Mouse (Mus musculus) olfactory bulb, adult 2 months (tissue): ENCODE measurements around the gene Csdc2.

Experiments
- CTCF ChIP-seq: fragments of 200-500 bp; IDR thresholded peaks from 2 replicates; pipeline ENCODE4 v1.5.1; 2012; ENCODE audit warnings: low read depth, mild to moderate bottlenecking, low read length, moderate library complexity; ENCODE audit not compliant: insufficient read depth
- POLR2A ChIP-seq: fragments of 200-500 bp; IDR thresholded peaks from 2 replicates; pipeline ENCODE4 v1.6.1; 2012; ENCODE audit warnings: mild to moderate bottlenecking, low read depth, low read length, moderate library complexity; ENCODE audit not compliant: insufficient read depth

- TF ChIP-seq POLR2A (no peak), CTCF (no peak)
Measured at GRCm38 (mm10) chr15:81985267-81986161, 49.0 kb downstream of the Csdc2 start.
